Mouse (Mus musculus) left cerebral cortex, postnatal 4 days (tissue): ENCODE results near the gene Pan3. TPM values are rescaled to one million over a fixed set of nuclear protein-coding genes. Genes with fewer than 3 reads are reported as not detected.

Experiments
- DNase-seq: peaks from one replicate; pipeline ENCODE4 v3.0.0-alpha.2; 2022
- intact Hi-C: fragments of 180-260 bp; cut with DNase I; formaldehyde crosslinking; loops from one replicate; pipeline ENCODE4 v1.15.1; 2025
- total RNA-seq, 2 experiments: library from RNA; stranded (reverse); gene quantifications; 2 replicates each; pipeline ENCODE4 v1.2.3; 2021

The Pan3 gene
- total RNA-seq, 2 experiments from 2014 or later: 90.3 to 107 TPM

GRCm38 (mm10) chr5:147430361-147430935 lies 487 bp downstream of the Pan3 start:
- intact Hi-C loops: no loop called here
- peak; percentile 44 for DNase-seq

DNA sequence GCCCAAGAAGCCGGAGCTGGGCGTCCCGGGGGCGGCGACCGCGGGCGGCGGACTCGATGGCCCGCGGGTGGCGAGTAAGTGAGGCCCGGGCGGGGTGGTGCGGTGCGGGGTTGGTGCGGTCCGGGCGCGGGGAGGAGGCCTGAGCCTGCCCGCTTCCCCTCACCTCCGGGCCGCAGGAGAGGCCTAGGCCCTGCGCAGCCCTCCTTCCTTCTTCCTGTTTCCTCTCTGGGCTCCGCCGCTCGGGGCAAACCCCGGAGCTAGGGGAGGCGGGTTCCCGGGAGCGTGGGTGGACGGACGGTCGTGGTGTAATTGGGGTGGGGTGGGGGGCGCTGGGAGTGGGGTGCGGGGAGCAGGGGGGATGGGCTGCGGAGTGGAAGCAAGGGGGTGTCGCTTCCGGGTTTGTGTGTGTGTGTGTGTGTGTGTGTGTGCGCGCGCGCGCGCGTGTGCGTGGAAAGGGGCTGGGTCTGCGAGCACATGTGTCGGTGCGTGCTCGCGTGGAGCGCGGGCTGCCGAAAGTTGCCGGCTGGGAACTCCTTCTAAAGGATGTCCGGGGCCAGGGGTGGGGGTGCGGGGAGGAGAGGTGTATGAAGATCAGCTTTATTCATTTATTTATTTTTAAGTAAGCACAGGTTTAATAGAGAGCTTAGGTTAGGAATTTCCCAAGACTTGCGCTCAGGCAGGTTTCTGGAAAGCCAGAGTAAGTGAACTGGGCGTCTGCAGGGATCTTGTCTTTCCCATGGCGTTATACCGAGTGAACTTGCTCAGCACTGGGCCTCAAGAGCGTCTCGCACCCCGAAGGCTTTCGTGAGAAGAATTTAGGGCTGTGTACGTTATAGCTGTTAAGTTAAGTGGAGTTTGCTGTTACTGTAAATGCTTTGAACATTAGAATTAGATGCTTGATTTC lies 1.2 kb downstream of the Pan3 start:
- intact Hi-C loops: no loop called here
- DNase-seq: peak; percentile 76

DNA sequence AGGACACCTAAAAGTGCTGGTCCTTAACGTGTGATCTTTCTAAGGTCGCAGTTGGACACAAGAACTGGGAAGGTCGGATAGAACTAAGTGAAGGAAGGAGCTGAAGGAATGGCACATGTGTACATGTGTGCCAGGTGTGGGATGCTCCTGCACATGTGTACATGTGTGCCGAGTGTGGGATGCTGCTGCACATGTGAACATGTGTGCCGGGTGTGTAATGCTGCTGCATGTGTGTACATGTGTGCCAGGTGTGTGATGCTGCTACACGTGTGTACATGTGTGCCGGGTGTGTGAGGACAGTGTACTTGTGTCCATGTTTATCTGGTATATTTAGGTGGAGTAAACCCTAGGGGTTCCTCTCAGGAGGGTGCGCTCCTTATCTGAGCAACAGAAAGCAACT lies 3.0 kb downstream of the Pan3 start:
- intact Hi-C loops: no loop called here
- DNase-seq: no peak

DNA sequence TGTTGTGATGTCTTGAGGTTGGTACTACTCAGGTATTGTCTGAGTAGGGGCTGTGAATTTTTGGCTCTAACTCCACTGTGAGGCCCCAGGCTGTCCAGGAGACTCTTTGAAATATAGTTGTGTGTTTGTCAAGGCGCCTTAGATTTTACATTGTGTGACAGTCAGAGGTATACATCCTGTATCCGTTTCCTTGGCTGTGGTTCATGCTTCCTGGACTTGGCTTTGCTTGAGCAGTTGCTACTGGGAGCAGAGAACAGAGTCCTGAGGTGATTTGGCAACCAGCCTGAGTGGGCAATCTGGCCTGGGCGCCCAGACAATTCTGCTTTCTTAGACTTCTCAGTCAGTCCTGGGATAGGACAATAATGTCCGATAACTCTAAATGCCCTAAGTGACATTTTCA lies 5.3 kb downstream of the Pan3 start:
- DNase-seq: peak; percentile 84
- intact Hi-C loops: no loop called here

GRCm38 (mm10) chr5:147435751-147436150 lies 5.8 kb downstream of the Pan3 start:
- no peak for DNase-seq
- intact Hi-C loops: no loop called here

DNA sequence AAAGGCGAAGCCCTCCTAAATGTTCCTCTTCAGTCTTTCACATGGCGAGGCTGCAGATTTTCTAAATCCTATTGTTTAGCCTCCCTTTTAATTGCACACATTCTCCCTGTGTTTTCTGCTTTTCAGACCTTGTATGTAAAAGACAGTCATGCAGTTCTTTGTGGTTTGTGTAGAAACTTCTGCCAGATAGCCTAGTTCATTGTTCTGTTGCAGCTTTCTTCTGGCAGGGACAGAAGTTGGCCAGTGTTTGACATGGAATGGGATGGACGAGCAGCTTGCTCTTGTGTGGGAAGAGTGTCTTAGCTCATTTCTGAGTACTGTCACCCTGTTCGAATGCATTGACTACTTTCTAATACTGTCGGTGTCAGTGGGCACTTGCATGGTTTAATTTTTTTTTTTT lies 6.5 kb downstream of the Pan3 start:
- intact Hi-C loops: no loop called here
- no peak for DNase-seq

- intact Hi-C loops: no loop called here
- DNase-seq: no peak
Measured at GRCm38 (mm10) chr5:147440996-147441507, 11.1 kb downstream of the Pan3 start.

DNA sequence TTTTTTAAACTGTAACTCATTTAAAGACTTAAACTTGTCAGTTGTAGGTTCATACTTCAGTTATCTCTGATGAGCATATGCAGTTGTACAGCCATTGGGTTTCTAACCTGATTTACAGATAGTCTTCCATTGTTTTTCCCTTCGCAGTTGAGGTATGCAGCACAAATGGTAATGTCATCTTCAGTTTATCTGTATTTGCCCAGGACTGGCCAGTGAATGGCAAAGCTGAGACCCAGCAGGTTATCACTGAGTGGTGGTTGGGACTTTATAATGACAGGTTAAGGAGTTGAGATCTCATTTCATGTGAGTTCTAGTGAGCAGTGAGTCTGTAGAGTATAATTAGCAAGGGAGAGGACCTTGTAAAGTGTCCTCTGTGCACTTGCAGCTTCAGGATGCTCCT lies 12.0 kb downstream of the Pan3 start:
- intact Hi-C loops: no loop called here
- DNase-seq: no peak

DNA sequence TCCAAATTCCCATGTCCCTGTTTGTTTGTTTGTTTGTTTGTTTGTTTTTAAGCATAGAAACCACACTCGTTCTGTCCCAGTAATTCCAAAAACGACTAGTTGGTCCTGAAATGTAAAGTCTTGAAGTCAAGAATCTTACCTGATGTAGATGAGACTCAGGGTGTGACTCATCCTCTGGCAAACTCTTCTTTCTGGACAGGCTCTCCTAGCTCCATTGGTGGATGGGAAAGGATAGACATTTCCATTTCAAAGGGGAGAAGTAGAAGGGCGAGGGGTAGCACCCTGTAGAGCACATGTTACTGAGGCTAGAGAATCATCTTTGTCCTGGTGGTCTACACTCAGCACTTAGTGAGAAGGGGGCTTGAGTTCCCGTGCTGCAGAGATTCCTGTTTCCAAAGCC lies 12.8 kb downstream of the Pan3 start:
- no peak for DNase-seq
- intact Hi-C loops: no loop called here

GRCm38 (mm10) chr5:147444298-147444697 lies 14.3 kb downstream of the Pan3 start:
- DNase-seq: no peak
- intact Hi-C loops: no loop called here

DNA sequence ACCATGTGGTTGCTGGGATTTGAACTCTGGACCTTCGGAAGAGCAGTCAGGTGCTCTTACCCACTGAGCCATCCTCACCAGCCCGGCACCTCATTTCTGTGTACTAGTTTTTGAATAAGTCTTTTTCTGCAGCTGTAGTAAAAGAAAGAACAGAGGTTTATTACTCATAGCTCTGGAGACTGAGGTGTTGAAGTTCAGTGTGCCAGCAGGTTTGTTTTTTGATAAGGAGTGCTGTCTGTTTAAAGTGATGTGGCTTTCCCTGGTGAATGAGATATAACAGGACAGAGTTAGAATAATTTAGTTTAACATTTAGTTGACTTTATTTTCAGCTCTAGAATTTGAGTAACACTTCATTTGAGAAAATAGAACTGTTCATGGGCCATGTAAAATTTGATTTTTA lies 14.8 kb downstream of the Pan3 start:
- DNase-seq: no peak
- intact Hi-C loops: no loop called here

GRCm38 (mm10) chr5:147445252-147445651 lies 15.3 kb downstream of the Pan3 start:
- intact Hi-C loops: no loop called here

DNA sequence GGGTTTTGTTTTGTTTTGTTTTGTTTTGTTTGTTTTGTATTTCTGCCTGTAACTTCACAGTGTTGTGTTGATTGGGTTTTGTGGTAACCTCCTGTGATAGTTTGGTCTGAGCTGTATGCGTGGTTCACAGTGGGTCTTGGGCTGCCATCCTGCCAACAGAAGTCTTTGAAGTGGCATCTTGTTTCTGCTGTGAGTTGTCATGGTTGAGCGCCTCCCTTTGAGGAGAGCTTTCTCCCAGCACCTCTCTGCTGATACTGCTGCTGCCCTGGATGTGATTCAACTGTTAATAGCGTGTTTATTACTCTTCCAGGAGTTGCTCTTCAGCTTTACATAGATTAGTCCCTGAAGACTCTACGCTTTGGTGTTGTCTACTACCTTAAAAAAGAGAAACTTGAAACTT lies 18.6 kb downstream of the Pan3 start:
- intact Hi-C loops: no loop called here
- peak; percentile 17 for DNase-seq

More at GRCm38 (mm10) chr5:147445252-147445651, 15.3 kb downstream of the Pan3 start:
- no peak for DNase-seq

DNA sequence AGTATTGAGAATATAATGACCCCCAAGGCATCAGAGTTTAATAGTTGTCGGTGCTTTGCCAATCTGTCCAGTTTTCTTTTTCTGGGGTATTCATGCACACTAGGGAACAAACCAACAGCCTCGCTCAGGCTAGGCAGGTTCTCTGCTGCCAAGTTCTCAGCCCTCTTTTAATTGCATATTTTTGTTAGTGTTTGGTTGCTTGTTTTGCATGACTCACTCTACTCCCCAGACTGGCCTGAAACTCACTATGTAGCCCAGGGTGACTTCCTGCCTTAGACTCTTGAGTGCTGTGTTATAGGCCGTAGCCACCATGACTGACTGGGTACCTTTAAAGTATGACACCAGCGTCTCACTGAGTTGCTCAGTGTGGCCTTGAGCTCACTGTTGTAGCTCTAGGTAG lies 19.0 kb downstream of the Pan3 start:
- intact Hi-C loops: no loop called here
- no peak for DNase-seq

- intact Hi-C loops: no loop called here
- DNase-seq: no peak
Measured at GRCm38 (mm10) chr5:147456491-147456890, 26.5 kb downstream of the Pan3 start.

DNA sequence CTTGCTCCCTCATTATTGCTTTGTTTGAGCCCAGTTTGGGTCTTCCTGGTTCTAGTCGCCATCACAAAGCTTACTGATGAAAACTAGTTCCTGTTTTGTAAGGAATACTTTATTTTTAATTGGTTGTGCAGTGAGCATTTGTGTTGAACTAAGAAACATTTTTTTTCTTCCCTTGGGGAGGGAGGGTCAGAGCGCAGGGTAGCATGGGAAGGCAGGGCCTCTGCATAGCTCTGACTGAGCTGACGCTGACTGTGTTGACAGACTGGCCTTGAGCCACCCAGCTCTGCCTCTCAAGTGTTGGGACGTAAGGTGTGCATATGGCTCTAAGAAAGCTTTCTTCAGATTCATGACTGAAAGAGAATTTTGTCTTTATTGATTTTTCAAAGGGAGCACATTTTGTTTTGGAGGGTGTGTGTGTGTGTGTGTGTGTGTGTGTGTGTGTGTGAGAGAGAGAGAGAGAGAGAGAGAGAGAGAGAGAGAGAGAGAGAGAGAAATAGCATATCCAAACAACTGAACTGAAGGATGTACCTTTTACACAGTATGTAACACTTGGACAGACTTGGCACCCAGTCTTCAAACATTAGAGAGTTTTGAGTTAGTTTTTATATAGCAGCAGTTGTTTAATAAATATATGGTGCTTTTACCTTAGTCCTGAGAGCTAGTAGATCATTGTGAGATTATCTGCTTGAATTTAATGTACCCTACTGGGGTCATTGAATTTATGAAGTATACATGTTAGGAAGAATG lies 30.0 kb downstream of the Pan3 start:
- intact Hi-C loops: no loop called here
- no peak for DNase-seq

DNA sequence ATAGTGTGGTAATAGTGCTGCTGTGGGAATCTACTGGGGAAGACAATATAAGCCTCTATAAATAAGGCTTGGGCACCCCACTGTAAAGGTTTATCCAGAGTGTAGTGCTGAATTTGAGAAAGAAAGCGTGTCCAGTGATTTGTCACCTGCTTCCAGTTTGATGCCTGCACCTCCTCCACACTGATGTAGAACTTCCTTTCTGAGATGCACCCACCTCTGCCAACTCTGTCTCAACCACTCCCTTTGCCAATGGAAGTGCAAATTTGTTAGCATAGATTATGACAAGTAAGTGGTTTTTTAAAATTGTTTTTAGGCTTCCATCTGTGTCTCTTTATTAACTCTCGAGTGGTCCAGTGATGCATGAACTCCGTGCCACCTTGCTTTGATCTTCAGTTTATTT lies 33.3 kb downstream of the Pan3 start:
- no peak for DNase-seq
- intact Hi-C loops: no loop called here

DNA sequence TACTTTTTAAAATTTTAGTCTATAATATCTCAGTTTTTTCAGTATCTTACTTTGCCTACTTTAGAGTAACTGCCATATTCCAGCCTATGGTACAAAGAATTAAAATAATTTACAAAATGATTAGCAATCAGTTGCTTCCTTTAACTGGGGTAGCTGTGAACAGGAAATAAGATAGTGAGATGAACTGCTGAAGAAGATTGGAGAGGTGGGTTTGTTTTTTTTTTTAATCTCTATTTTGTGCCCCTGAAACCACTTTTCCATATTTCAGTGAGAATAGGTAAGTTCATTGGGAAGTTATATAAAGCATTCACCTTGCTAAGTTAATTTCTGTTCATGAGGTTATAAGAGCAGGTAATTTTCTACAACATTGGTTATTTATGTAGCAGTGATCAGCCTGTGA lies 36.4 kb downstream of the Pan3 start:
- no peak for DNase-seq
- intact Hi-C loops: no loop called here

DNA sequence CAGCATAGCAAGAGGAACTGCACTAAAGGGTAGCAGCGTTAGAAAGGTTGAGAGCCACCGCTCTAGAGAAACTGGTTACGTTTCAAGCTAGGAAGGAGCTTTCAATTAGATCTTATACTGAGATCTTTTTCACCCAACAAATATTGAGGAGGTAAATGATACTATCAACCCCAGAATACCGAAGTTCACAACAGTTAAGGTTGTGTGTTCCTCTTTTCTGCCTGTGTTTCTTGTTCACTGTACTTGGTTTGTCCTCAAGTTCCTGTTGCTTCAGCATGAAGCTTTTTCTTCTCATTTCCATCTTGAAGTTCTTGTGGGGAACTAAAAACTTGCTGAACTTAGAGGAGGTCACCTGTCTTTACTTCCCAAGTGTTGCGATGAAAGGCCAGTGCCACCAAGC lies 41.2 kb downstream of the Pan3 start:
- DNase-seq: no peak
- intact Hi-C loops: no loop called here

- intact Hi-C loops: no loop called here
- no peak for DNase-seq
Measured at GRCm38 (mm10) chr5:147473071-147473470, 43.1 kb downstream of the Pan3 start.

GRCm38 (mm10) chr5:147473856-147474255 lies 43.9 kb downstream of the Pan3 start:
- no peak for DNase-seq
- intact Hi-C loops: no loop called here
